ENCODE assay signal across 27 mouse cellular contexts in the genomic region with DNA sequence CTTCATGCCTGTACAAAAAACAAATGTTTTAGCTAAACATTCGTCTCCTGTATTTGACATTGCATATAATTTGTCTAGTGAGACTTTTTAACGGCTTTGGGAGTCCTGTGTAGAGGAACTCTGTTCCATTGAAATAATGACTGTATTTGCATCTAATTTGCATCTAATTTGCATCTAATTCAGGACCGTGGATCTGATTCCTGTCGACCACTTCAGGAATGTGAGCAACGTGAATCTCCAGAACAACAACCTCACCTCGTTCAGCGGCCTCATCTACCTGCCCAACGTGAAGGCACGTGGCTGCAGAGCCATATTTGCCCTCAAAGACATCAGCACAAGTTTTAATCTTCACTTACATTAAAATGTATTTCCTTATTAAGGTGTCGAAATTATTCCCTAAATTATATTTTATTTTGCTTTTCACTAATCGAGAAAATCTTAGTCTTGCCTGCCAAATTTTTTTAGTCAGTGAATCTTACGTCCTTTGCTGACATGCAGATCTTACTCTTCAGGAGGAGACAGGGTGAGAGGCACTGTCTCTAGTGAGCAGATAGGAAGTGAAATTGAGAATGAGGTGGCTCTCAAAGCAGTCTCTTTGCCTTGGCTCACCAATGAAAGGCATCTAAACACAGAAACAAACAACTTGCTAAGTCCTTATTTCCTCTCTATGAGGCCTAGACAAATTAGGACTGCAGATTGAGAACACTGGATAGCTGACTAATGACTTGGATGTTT. TPM values are rescaled to one million over a fixed set of nuclear protein-coding genes. Genes with fewer than 3 reads are reported as not detected.
DNase-seq lines count a peak whose midpoint lies in the region; ATAC-seq and TF ChIP-seq lines count a peak whose summit lies in the region.
"Had no signal": no experiment of that assay in that cellular context is flagged by ENCODE, and none has a peak within 500 bp of the region (broad histone marks: within the 10 kb centered on the region; RNA-seq: fewer than 3 reads in every experiment).

No protein-coding gene starts in this region.

- H3K4me3 ChIP-seq in forebrain, embryonic 12.5 days (replicated peaks) = no peak overlapping the region
- H3K4me3 ChIP-seq in forebrain, postnatal 0 days (ENCODE audit: low read depth, low read length) = no peak overlapping the region
- no peak overlapping the region for H3K4me3 ChIP-seq in midbrain, embryonic 13.5 days (replicated peaks)
- no peak overlapping the region for H3K4me3 ChIP-seq in midbrain, embryonic 15.5 days
- H3K4me3 ChIP-seq in forebrain, embryonic 16.5 days (replicated peaks; ENCODE audit: low read length) = no peak overlapping the region
- H3K4me3 ChIP-seq: erythroblast, embryonic 14.5 days; heart, adult 2 months; heart, embryonic 12.5 days; neural tube, embryonic 13.5 days had no signal

- peaks cover 5% of the 10 kb centered on the region; the same call in 1 of the 2 replicates for H3K4me1 ChIP-seq in forebrain, embryonic 12.5 days
- no peaks in the 10 kb centered on the region for H3K4me1 ChIP-seq in forebrain, postnatal 0 days (ENCODE audit: insufficient read depth)
- H3K4me1 ChIP-seq in midbrain, embryonic 13.5 days (replicated peaks) = peaks cover 3% of the 10 kb centered on the region; the same call in 1 of the 2 replicates
- 0 out of 2 replicates have a peak, but pooled peaks cover 3% of the 10 kb centered on the region for H3K4me1 ChIP-seq in midbrain, embryonic 15.5 days
- peaks cover 5% of the 10 kb centered on the region for H3K4me1 ChIP-seq in forebrain, embryonic 16.5 days (replicated peaks; ENCODE audit: control insufficient read depth, insufficient read depth, low read length)
- H3K4me1 ChIP-seq: heart, embryonic 12.5 days had no signal

- no peak overlapping the region for H3K4me2 ChIP-seq in forebrain, embryonic 12.5 days
- H3K4me2 ChIP-seq in forebrain, postnatal 0 days (ENCODE audit: low read depth) = no peak overlapping the region
- H3K4me2 ChIP-seq in midbrain, embryonic 13.5 days (replicated peaks) = no peak overlapping the region
- no peak overlapping the region for H3K4me2 ChIP-seq in midbrain, embryonic 15.5 days
- H3K4me2 ChIP-seq in forebrain, embryonic 16.5 days (ENCODE audit: low read length) = peak overlapping the region; percentile 20; the same call in 1 of the 2 replicates
- H3K4me2 ChIP-seq: heart, embryonic 12.5 days; neural tube, embryonic 13.5 days had no signal

- H3K27ac ChIP-seq in forebrain, embryonic 12.5 days = no peak overlapping the region
- H3K27ac ChIP-seq in forebrain, postnatal 0 days (ENCODE audit: low read depth, low read length) = no peak overlapping the region
- H3K27ac ChIP-seq in midbrain, embryonic 13.5 days = no peak overlapping the region
- no peak overlapping the region for H3K27ac ChIP-seq in midbrain, embryonic 15.5 days
- H3K27ac ChIP-seq in forebrain, embryonic 16.5 days (ENCODE audit: low read length) = no peak overlapping the region
- H3K27ac ChIP-seq: heart, adult 2 months; kidney, postnatal 0 days; liver, embryonic 14.5 days; macrophage; neural tube, embryonic 13.5 days had no signal

- no peaks in the 10 kb centered on the region for H3K36me3 ChIP-seq in forebrain, embryonic 12.5 days (replicated peaks)
- no peaks in the 10 kb centered on the region for H3K36me3 ChIP-seq in forebrain, postnatal 0 days (ENCODE audit: insufficient read depth)
- no peaks in the 10 kb centered on the region for H3K36me3 ChIP-seq in midbrain, embryonic 13.5 days
- H3K36me3 ChIP-seq in midbrain, embryonic 15.5 days (replicated peaks) = no peaks in the 10 kb centered on the region
- no peaks in the 10 kb centered on the region for H3K36me3 ChIP-seq in forebrain, embryonic 16.5 days (ENCODE audit: control insufficient read depth, insufficient read depth)
- H3K36me3 ChIP-seq: G1E; heart, embryonic 12.5 days; neural tube, embryonic 13.5 days had no signal

- no peaks in the 10 kb centered on the region for H3K27me3 ChIP-seq in forebrain, embryonic 12.5 days
- no peaks in the 10 kb centered on the region for H3K27me3 ChIP-seq in forebrain, postnatal 0 days (ENCODE audit: insufficient read depth, low read length)
- no peaks in the 10 kb centered on the region for H3K27me3 ChIP-seq in midbrain, embryonic 13.5 days
- H3K27me3 ChIP-seq in midbrain, embryonic 15.5 days (replicated peaks) = no peaks in the 10 kb centered on the region
- no peaks in the 10 kb centered on the region for H3K27me3 ChIP-seq in forebrain, embryonic 16.5 days (replicated peaks; ENCODE audit: control insufficient read depth, insufficient read depth, low read length)
- H3K27me3 ChIP-seq: heart, embryonic 12.5 days; neural tube, embryonic 13.5 days had no signal

- no peaks in the 10 kb centered on the region for H3K9me3 ChIP-seq in forebrain, embryonic 12.5 days
- H3K9me3 ChIP-seq in forebrain, postnatal 0 days (ENCODE audit: low read length) = no peaks in the 10 kb centered on the region
- no peaks in the 10 kb centered on the region for H3K9me3 ChIP-seq in midbrain, embryonic 13.5 days
- no peaks in the 10 kb centered on the region for H3K9me3 ChIP-seq in midbrain, embryonic 15.5 days
- H3K9me3 ChIP-seq in forebrain, embryonic 16.5 days (ENCODE audit: control insufficient read depth, low read length) = no peaks in the 10 kb centered on the region
- H3K9me3 ChIP-seq: G1E; heart, embryonic 12.5 days; neural tube, embryonic 13.5 days had no signal

- no peak overlapping the region for H3K9ac ChIP-seq in forebrain, embryonic 12.5 days
- no peak overlapping the region for H3K9ac ChIP-seq in forebrain, postnatal 0 days
- no peak overlapping the region for H3K9ac ChIP-seq in midbrain, embryonic 13.5 days (replicated peaks)
- no peak overlapping the region for H3K9ac ChIP-seq in midbrain, embryonic 15.5 days
- H3K9ac ChIP-seq in forebrain, embryonic 16.5 days (replicated peaks; ENCODE audit: low read depth, low read length) = no peak overlapping the region
- H3K9ac ChIP-seq: heart, embryonic 12.5 days; liver, embryonic 14.5 days; neural tube, embryonic 13.5 days had no signal

- 43% methylated on average over 12 of the region's 12 CpGs for WGBS in forebrain, embryonic 12.5 days
- 27% methylated on average over 12 of the region's 12 CpGs for WGBS in forebrain, postnatal 0 days
- WGBS in midbrain, embryonic 13.5 days = 53% methylated on average over 12 of the region's 12 CpGs
- WGBS in midbrain, embryonic 15.5 days = 48% methylated on average over 12 of the region's 12 CpGs
- 24% methylated on average over 12 of the region's 12 CpGs for WGBS in forebrain, embryonic 16.5 days

- DNase-seq in forebrain, postnatal 0 days = no peak
- DNase-seq in ZHBTc4 (ENCODE audit: low read depth, low spot score) = peak; percentile 10
- no peak for DNase-seq in gastrocnemius, postnatal 25 days
- DNase-seq: adrenal gland, postnatal 36 days; cerebellum, adult 2 months; cerebellum, postnatal 14 days; gastrocnemius, postnatal 36 days; heart, adult 2 months; kidney, adult 8-10 months; kidney, postnatal 4 days; liver; lung, adult 2 months; lung, postnatal 10 days; right cerebral cortex, postnatal 14 days; thymus, postnatal 4 days had no signal

- no peak for TF ChIP-seq CTCF in forebrain, postnatal 0 days (IDR thresholded peaks at IDR 0.05; ENCODE audit: low read depth)

- peak; percentile 41; the same call in 1 of the 2 replicates for ATAC-seq in forebrain, embryonic 12.5 days (ENCODE audit: low FRiP score)
- no peak for ATAC-seq in forebrain, postnatal 0 days
- ATAC-seq in midbrain, embryonic 13.5 days = peak; percentile 34; the same call in 1 of the 2 replicates
- no peak for ATAC-seq in midbrain, embryonic 15.5 days (replicated peaks)
- ATAC-seq in forebrain, embryonic 16.5 days = peak; percentile 78
- ATAC-seq: intestine, embryonic 16.5 days had no signal

RNA-seq across cellular contexts. Expression of gene Pcnx4, which starts 39.1 kb away (rescaled TPM):
- polyA plus RNA-seq in forebrain, embryonic 12.5 days (2016; fragmentation: Nextera tagmentation; extraction: Ambion mirVana) = 15.5 and 17.6 TPM in 2 replicates
- total RNA-seq in forebrain, postnatal 0 days (2014; rRNA removed) = 20.1 and 24.4 TPM in 2 replicates
- 15.9 and 21.4 TPM in 2 replicates for polyA plus RNA-seq in forebrain, postnatal 0 days (2015; fragmentation: Nextera tagmentation; extraction: Ambion mirVana)
- polyA plus RNA-seq in midbrain, embryonic 13.5 days (2015; fragmentation: Nextera tagmentation; extraction: Ambion mirVana) = 18.6 and 19.0 TPM in 2 replicates
- 25.6 and 26.0 TPM in 2 replicates for polyA plus RNA-seq in midbrain, embryonic 15.5 days (2015; fragmentation: Nextera tagmentation; extraction: Ambion mirVana)
- polyA plus RNA-seq in forebrain, embryonic 16.5 days (2015; fragmentation: Nextera tagmentation; extraction: Ambion mirVana) = 23.3 and 24.2 TPM in 2 replicates
- 1 to 10 TPM; 2.5 TPM for total RNA-seq in gastrocnemius, postnatal 25 days (2021)

RNA-seq across cellular contexts. Expression of gene Lrrc9, which starts 55.4 kb away (rescaled TPM):
- polyA plus RNA-seq in forebrain, embryonic 12.5 days (2016; fragmentation: Nextera tagmentation; extraction: Ambion mirVana) = 2.3 and 3.4 TPM in 2 replicates
- total RNA-seq in forebrain, postnatal 0 days (2014; rRNA removed) = 5.8 and 6.9 TPM in 2 replicates
- 2.4 and 2.5 TPM in 2 replicates for polyA plus RNA-seq in forebrain, postnatal 0 days (2015; fragmentation: Nextera tagmentation; extraction: Ambion mirVana)
- 3.2 and 4.2 TPM in 2 replicates for polyA plus RNA-seq in midbrain, embryonic 13.5 days (2015; fragmentation: Nextera tagmentation; extraction: Ambion mirVana)
- 4.0 and 4.3 TPM in 2 replicates for polyA plus RNA-seq in midbrain, embryonic 15.5 days (2015; fragmentation: Nextera tagmentation; extraction: Ambion mirVana)
- polyA plus RNA-seq in forebrain, embryonic 16.5 days (2015; fragmentation: Nextera tagmentation; extraction: Ambion mirVana) = 3.4 and 3.9 TPM in 2 replicates
- under 1 TPM in 1 of 2 experiments, not detected in 1; 0.13 TPM for total RNA-seq in gastrocnemius, postnatal 25 days (2021)
- polyA plus RNA-seq: erythroblast, embryonic 14.5 days; G1E had no signal

Comparison
In these comparisons a context has a peak if more than half of its experiments do, and no peak if none do; other contexts are left out.
1. ATAC-seq: peak in forebrain, embryonic 12.5 days (single experiment), midbrain, embryonic 13.5 days (single experiment) and forebrain, embryonic 16.5 days (single experiment); none in forebrain, postnatal 0 days (single experiment) and midbrain, embryonic 15.5 days (single experiment).